Mouse (Mus musculus) embryonic facial prominence, embryonic 11.5 days (tissue): Measurements from ENCODE around the gene Flcn. TPM values are rescaled to one million over a fixed set of nuclear protein-coding genes. Genes with fewer than 3 reads are reported as not detected.

Source experiments
- ATAC-seq: fragments of 200-750 bp; cut with Nextera tagmentation; replicated peaks from 2 replicates; pipeline ENCODE4 v1.8.0; 2017; ENCODE audit warnings: low read depth; ENCODE audit not compliant: insufficient number of reproducible peaks, low FRiP score, low TSS enrichment
- DNase-seq: peaks from one replicate; pipeline ENCODE4 v3.0.0-alpha.2; 2015; ENCODE audit warnings: low spot score
- H3K27ac ChIP-seq: fragments of 300-500 bp; sonication (generic); replicated peaks from 2 replicates; pipeline ENCODE4 v1.5.1; 2014; ENCODE audit warnings: mild to moderate bottlenecking, low read depth, low read length, control low read depth
- H3K27me3 ChIP-seq: fragments of 300-500 bp; sonication (generic); 2 replicates; pipeline ENCODE4 v1.6.1; 2014; ENCODE audit warnings: mild to moderate bottlenecking, low read length, moderate library complexity, mixed read lengths; ENCODE audit not compliant: control insufficient read depth, insufficient read depth
- H3K36me3 ChIP-seq: fragments of 300-500 bp; sonication (generic); replicated peaks from 2 replicates; pipeline ENCODE4 v1.6.1; 2014; ENCODE audit warnings: low read depth, mild to moderate bottlenecking, low read length, moderate library complexity, mixed read lengths; ENCODE audit not compliant: control insufficient read depth, insufficient read depth
- H3K4me1 ChIP-seq: fragments of 300-500 bp; sonication (generic); 2 replicates; pipeline ENCODE4 v1.6.1; 2014; ENCODE audit warnings: low read length, mixed read lengths; ENCODE audit not compliant: control insufficient read depth, insufficient read depth
- H3K4me2 ChIP-seq: fragments of 300-500 bp; sonication (generic); 2 replicates; pipeline ENCODE4 v1.6.1; 2014; ENCODE audit warnings: low read depth, mild to moderate bottlenecking, control low read depth, low read length, moderate library complexity
- H3K4me3 ChIP-seq: fragments of 300-500 bp; sonication (generic); 2 replicates; pipeline ENCODE4 v1.5.1; 2014; ENCODE audit warnings: low read depth, low read length, control low read depth
- H3K9ac ChIP-seq: fragments of 300-500 bp; sonication (generic); replicated peaks from 2 replicates; pipeline ENCODE4 v1.6.1; 2014; ENCODE audit warnings: mild to moderate bottlenecking, control low read depth, low read length
- H3K9me3 ChIP-seq: fragments of 300-500 bp; sonication (generic); replicated peaks from 2 replicates; pipeline ENCODE4 v1.6.1; 2016; ENCODE audit warnings: mild to moderate bottlenecking, low read length, inconsistent platforms, mixed read lengths; ENCODE audit not compliant: control insufficient read depth
- WGBS: fragments of 180-500 bp; shearing (Covaris S2); extraction: QIAGEN DNeasy Blood & Tissue Kit; methylation state at CpG from one replicate; pipeline ENCODE4 v1.1.7; 2014; 5-methylcytosine and 5-hydroxymethylcytosine counted together
- polyA plus RNA-seq: library from polyadenylated mRNA; unstranded; fragments of >200 nt; fragmentation: Nextera tagmentation; extraction: Ambion mirVana; gene quantifications from 2 replicates; pipeline ENCODE4 v1.2.1, GENCODE M21; 2014

Gene Flcn
- polyA plus RNA-seq = 23.9 and 26.1 TPM in 2 replicates

- H3K27me3 ChIP-seq = no peaks in the 10 kb centered on the region
- H3K4me3 ChIP-seq = peak within 1 kb of the TSS; percentile 75
- peak within 1 kb of the TSS; percentile 95 for H3K27ac ChIP-seq
- 0 out of 2 replicates have a peak, but pooled peaks cover 3% of the 10 kb centered on the region for H3K4me1 ChIP-seq
- H3K36me3 ChIP-seq = no peaks in the 10 kb centered on the region; the same call in none of the 2 replicates
- DNase-seq (peak; percentile 83), ATAC-seq (peak; percentile 93)
- peak within 1 kb of the TSS; percentile 98 for H3K9ac ChIP-seq
- peak within 1 kb of the TSS; percentile 48 for H3K4me2 ChIP-seq
- under 1% methylated on average over 52 of the region's 52 CpGs for WGBS
- no peaks in the 10 kb centered on the region for H3K9me3 ChIP-seq
Measured at GRCm38 (mm10) chr11:59809670-59810474, at the start of gene Flcn. Gene Flcn, minus strand, starts transcription at chr11:59810016.

GRCm38 (mm10) chr11:59852865-59853264, 43.0 kb upstream of the Flcn start:
- no peaks in the 10 kb centered on the region for H3K36me3 ChIP-seq
- no peak overlapping the region for H3K4me2 ChIP-seq
- ATAC-seq (no peak), DNase-seq (no peak)
- no peak overlapping the region for H3K27ac ChIP-seq
- H3K4me1 ChIP-seq = no peaks in the 10 kb centered on the region; the same call in 1 of the 2 replicates
- no peak overlapping the region for H3K4me3 ChIP-seq
- no peaks in the 10 kb centered on the region for H3K27me3 ChIP-seq
- H3K9ac ChIP-seq = no peak overlapping the region
- H3K9me3 ChIP-seq = no peaks in the 10 kb centered on the region
- WGBS = 74% methylated on average over 3 of the region's 3 CpGs

- Histone ChIP-seq H3K27ac (peak overlapping the region; percentile 79), H3K27me3 (no peaks in the 10 kb centered on the region), H3K4me2 (peak overlapping the region; percentile 87), H3K4me1 (no peaks in the 10 kb centered on the region; the same call in 1 of the 2 replicates), H3K36me3 (no peaks in the 10 kb centered on the region), H3K9me3 (no peaks in the 10 kb centered on the region), H3K9ac (peak overlapping the region; percentile 96), H3K4me3 (peak overlapping the region; percentile 86)
- under 1% methylated on average over 69 of the region's 69 CpGs for whole genome bisulfite sequencing
- ATAC-seq (peak; percentile 80), DNase-seq (peak; percentile 79)
Measured at GRCm38 (mm10) chr11:59847891-59848884, 38.4 kb upstream of the Flcn start.

GRCm38 (mm10) chr11:59847131-59847530, 37.3 kb upstream of the Flcn start:
- Histone ChIP-seq H3K4me3 (no peak overlapping the region), H3K27me3 (no peaks in the 10 kb centered on the region), H3K9ac (no peak overlapping the region), H3K27ac (no peak overlapping the region), H3K9me3 (no peaks in the 10 kb centered on the region), H3K36me3 (no peaks in the 10 kb centered on the region), H3K4me1 (no peaks in the 10 kb centered on the region; the same call in 1 of the 2 replicates), H3K4me2 (peak overlapping the region; percentile 17; the same call in 1 of the 2 replicates)
- 8% methylated on average over 2 of the region's 2 CpGs for WGBS
- DNase-seq = peak; percentile 72
- no peak for ATAC-seq

GRCm38 (mm10) chr11:59846311-59846710, 36.5 kb upstream of the Flcn start:
- Histone ChIP-seq H3K9me3 (no peaks in the 10 kb centered on the region), H3K9ac (no peak overlapping the region), H3K27ac (no peak overlapping the region), H3K27me3 (no peaks in the 10 kb centered on the region), H3K36me3 (no peaks in the 10 kb centered on the region), H3K4me3 (no peak overlapping the region), H3K4me1 (no peaks in the 10 kb centered on the region; the same call in 1 of the 2 replicates), H3K4me2 (no peak overlapping the region)
- ATAC-seq (no peak), DNase-seq (no peak)
- 95% methylated on average over 11 of the region's 11 CpGs for WGBS

- ATAC-seq (peak; percentile 94), DNase-seq (peak; percentile 99)
- H3K27me3 ChIP-seq = no peaks in the 10 kb centered on the region
- H3K4me1 ChIP-seq = no peaks in the 10 kb centered on the region
- peak within 1 kb of the TSS; percentile 84 for H3K4me3 ChIP-seq
- peak within 1 kb of the TSS; percentile 93 for H3K9ac ChIP-seq
- WGBS = 1% methylated on average over 33 of the region's 43 CpGs
- H3K36me3 ChIP-seq = no peaks in the 10 kb centered on the region
- H3K9me3 ChIP-seq = no peaks in the 10 kb centered on the region
- peak within 1 kb of the TSS; percentile 64 for H3K4me2 ChIP-seq
- H3K27ac ChIP-seq = peak within 1 kb of the TSS; percentile 92
Measured at GRCm38 (mm10) chr11:59839459-59840126, 29.8 kb upstream of the Flcn start, which contains the start of gene Cops3. Gene Cops3, minus strand, starts transcription at chr11:59839838.

- ATAC-seq = peak; percentile 94
- WGBS = under 1% methylated on average over 24 of the region's 24 CpGs
- no peaks in the 10 kb centered on the region for H3K27me3 ChIP-seq
- DNase-seq = peak; percentile 96
- peak within 1 kb of the TSS; percentile 92 for H3K27ac ChIP-seq
- no peaks in the 10 kb centered on the region for H3K36me3 ChIP-seq
- peak within 1 kb of the TSS; percentile 84 for H3K4me3 ChIP-seq
- no peaks in the 10 kb centered on the region for H3K9me3 ChIP-seq
- no peaks in the 10 kb centered on the region for H3K4me1 ChIP-seq
- peak within 1 kb of the TSS; percentile 93 for H3K9ac ChIP-seq
- peak within 1 kb of the TSS; percentile 64 for H3K4me2 ChIP-seq
Measured at GRCm38 (mm10) chr11:59839008-59839458, 29.2 kb upstream of the Flcn start, which contains the start of gene Nt5m. Gene Nt5m, plus strand, starts transcription at chr11:59839447.
